Comparison of ENCODE assay signal across 8 mouse cellular contexts in the genomic region with DNA sequence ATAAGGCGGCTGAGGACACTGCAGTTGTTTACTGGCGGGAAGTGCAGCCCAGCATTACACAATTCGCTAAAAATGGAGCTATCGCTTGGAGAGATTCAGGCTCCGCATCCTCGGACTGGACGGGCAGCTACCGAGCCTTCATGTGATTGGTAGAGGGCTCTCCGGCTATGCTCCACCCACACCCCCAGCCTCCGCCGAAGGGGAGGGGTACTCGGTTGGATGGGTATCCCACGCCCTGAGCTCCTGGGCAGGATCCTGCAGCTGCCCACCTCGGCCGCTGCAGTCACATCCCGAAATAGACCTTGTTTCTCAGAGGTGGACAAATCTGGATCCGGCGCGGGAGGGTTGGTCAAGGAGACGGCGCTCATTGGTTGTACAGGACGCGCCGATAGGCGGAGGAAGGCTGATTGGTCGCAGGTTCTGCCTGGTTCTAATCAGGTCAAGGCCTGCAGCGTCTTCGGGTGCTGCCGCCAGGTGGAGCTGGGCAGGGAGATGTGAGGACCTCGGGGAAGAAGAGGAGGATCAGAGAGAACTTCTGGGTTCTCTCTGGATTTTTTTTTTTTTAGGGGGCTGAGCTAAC. TPM values are rescaled to one million over a fixed set of nuclear protein-coding genes. Genes with fewer than 3 reads are reported as not detected.
DNase-seq lines count a peak whose midpoint lies in the region; ATAC-seq lines count a peak whose summit lies in the region.

No protein-coding gene starts in this region.

- DNase-seq in T-cell, adult 2 months (ENCODE audit: low spot score): peak; percentile 61
- DNase-seq in cerebellum, postnatal 36 days: peak; percentile 95 to 97
- DNase-seq in frontal cortex, postnatal 36 days (ENCODE audit: low spot score in 2 of 2): peak; percentile 93 to 96
- DNase-seq in left cerebral cortex, adult 18-20 months (ENCODE audit: low spot score in 2 of 2): peak; percentile 92 to 94
- DNase-seq in right cerebral cortex, adult 18-20 months: peak; percentile 97
- peak; percentile 90 for DNase-seq in urinary bladder, postnatal 10 days (ENCODE audit: low spot score)

- 0 out of 2 replicates have a peak, but pooled peaks cover 2% of the 10 kb centered on the region for H3K27me3 ChIP-seq in hindbrain, embryonic 16.5 days (replicated peaks; ENCODE audit: control insufficient read depth, insufficient read depth, low read length)

- H3K9me3 ChIP-seq in hindbrain, embryonic 16.5 days (ENCODE audit: control insufficient read depth, low read length): no peaks in the 10 kb centered on the region

- H3K9ac ChIP-seq in hindbrain, embryonic 16.5 days (ENCODE audit: low read depth, low read length): peak overlapping the region; percentile 49

- peak overlapping the region; percentile 41 for H3K4me3 ChIP-seq in hindbrain, embryonic 16.5 days (ENCODE audit: low read length)
- H3K4me3 ChIP-seq in macrophage (ENCODE audit: inconsistent target): peak overlapping the region; percentile 31

- H3K36me3 ChIP-seq in hindbrain, embryonic 16.5 days (ENCODE audit: control insufficient read depth, insufficient read depth, low read length): no peaks in the 10 kb centered on the region
- no peaks in the 10 kb centered on the region for H3K36me3 ChIP-seq in macrophage (ENCODE audit: inconsistent target)

- peak; percentile 99 for ATAC-seq in hindbrain, embryonic 16.5 days

- peak overlapping the region; percentile 86 for H3K4me2 ChIP-seq in hindbrain, embryonic 16.5 days (ENCODE audit: low read length)

- H3K27ac ChIP-seq in hindbrain, embryonic 16.5 days (ENCODE audit: low read depth, low read length): peak overlapping the region; percentile 63
- no peak overlapping the region for H3K27ac ChIP-seq in macrophage

- H3K79me2 ChIP-seq in macrophage (ENCODE audit: inconsistent target): no peaks in the 10 kb centered on the region

- WGBS in hindbrain, embryonic 16.5 days: under 1% methylated on average over 30 of the region's 30 CpGs
- 1% methylated on average over 30 of the region's 30 CpGs for WGBS in macrophage (ENCODE audit: missing documents)

- peaks cover 3% of the 10 kb centered on the region for H3K4me1 ChIP-seq in hindbrain, embryonic 16.5 days (ENCODE audit: control insufficient read depth, insufficient read depth, low read depth, low read length)

RNA-seq across cellular contexts. Expression of a gene that starts 14.1 kb away (rescaled TPM):
- polyA plus RNA-seq in hindbrain, embryonic 16.5 days (2015; fragmentation: Nextera tagmentation; extraction: Ambion mirVana): not detected in 2 replicates
- not detected for total RNA-seq in left cerebral cortex, adult 18-20 months (2021)
- total RNA-seq in macrophage (2018; cell fraction: chromatin; rRNA removed): not detected
- not detected for total RNA-seq in macrophage (2018; cell fraction: cytosol; rRNA removed)
- not detected for total RNA-seq in macrophage (2018; cell fraction: nucleus; rRNA removed)
- polyA plus RNA-seq in macrophage (2018): not detected in 3 replicates

RNA-seq across cellular contexts. Expression of a gene that starts 14.3 kb away (rescaled TPM):
- 130 and 139 TPM in 2 replicates for polyA plus RNA-seq in hindbrain, embryonic 16.5 days (2015; fragmentation: Nextera tagmentation; extraction: Ambion mirVana)
- total RNA-seq in left cerebral cortex, adult 18-20 months (2021): 10 to 100 TPM; 22.5 to 23.2 TPM
- not detected for total RNA-seq in macrophage (2018; cell fraction: chromatin; rRNA removed)
- under 1 TPM in 1 of 26 experiments, not detected in 25; 0.11 TPM for total RNA-seq in macrophage (2018; cell fraction: cytosol; rRNA removed)
- not detected for total RNA-seq in macrophage (2018; cell fraction: nucleus; rRNA removed)
- polyA plus RNA-seq in macrophage (2018): not detected in 3 replicates

RNA-seq across cellular contexts. Expression of a gene that starts 15.8 kb away (rescaled TPM):
- polyA plus RNA-seq in hindbrain, embryonic 16.5 days (2015; fragmentation: Nextera tagmentation; extraction: Ambion mirVana): 61.0 and 64.4 TPM in 2 replicates
- total RNA-seq in left cerebral cortex, adult 18-20 months (2021): 10 to 100 TPM; 49.5 to 53.6 TPM
- 10 to 100 TPM in 12 of 26 experiments, 1 to 10 TPM in 14; 1.1 to 19.4 (median 9.7) TPM for total RNA-seq in macrophage (2018; cell fraction: chromatin; rRNA removed)
- 10 to 100 TPM; 15.9 to 40.7 (median 33.0) TPM for total RNA-seq in macrophage (2018; cell fraction: cytosol; rRNA removed)
- total RNA-seq in macrophage (2018; cell fraction: nucleus; rRNA removed): 10 to 100 TPM in 21 of 26 experiments, 1 to 10 TPM in 5; 7.1 to 29.1 (median 15.3) TPM
- polyA plus RNA-seq in macrophage (2018): 26.1 to 34.8 TPM (median 30.3 TPM) in 3 replicates

RNA-seq across cellular contexts. Expression of a gene that starts 39.6 kb away (rescaled TPM):
- polyA plus RNA-seq in hindbrain, embryonic 16.5 days (2015; fragmentation: Nextera tagmentation; extraction: Ambion mirVana): not detected in 2 replicates
- under 1 TPM in 1 of 2 experiments, not detected in 1; 0.37 TPM for total RNA-seq in left cerebral cortex, adult 18-20 months (2021)
- not detected for total RNA-seq in macrophage (2018; cell fraction: chromatin; rRNA removed)
- not detected for total RNA-seq in macrophage (2018; cell fraction: cytosol; rRNA removed)
- total RNA-seq in macrophage (2018; cell fraction: nucleus; rRNA removed): not detected
- polyA plus RNA-seq in macrophage (2018): not detected in 3 replicates

RNA-seq across cellular contexts. Expression of a gene that starts 39.6 kb away (rescaled TPM):
- 0.42 and 1.0 TPM in 2 replicates for polyA plus RNA-seq in hindbrain, embryonic 16.5 days (2015; fragmentation: Nextera tagmentation; extraction: Ambion mirVana)
- total RNA-seq in left cerebral cortex, adult 18-20 months (2021): 1 to 10 TPM; 3.9 to 4.9 TPM
- total RNA-seq in macrophage (2018; cell fraction: chromatin; rRNA removed): not detected
- not detected for total RNA-seq in macrophage (2018; cell fraction: cytosol; rRNA removed)
- not detected for total RNA-seq in macrophage (2018; cell fraction: nucleus; rRNA removed)
- not detected in 3 replicates for polyA plus RNA-seq in macrophage (2018)

Comparison
In these comparisons a context has a peak if more than half of its experiments do, and no peak if none do; other contexts are left out.
1. RNA of a gene that starts 14.3 kb away (polyA plus RNA-seq): 130 to 139 TPM in hindbrain, embryonic 16.5 days; not detected in macrophage; every median in the first group is over 100 times any median in the second.
2. Peak in every context shown above with its lines, with median percentiles within 50 percentile points of each other: DNase-seq.